Mouse (Mus musculus) hindbrain, embryonic 11.5 days (tissue): Measurements from ENCODE around the gene Abcc2. TPM values are rescaled to one million over a fixed set of nuclear protein-coding genes. Genes with fewer than 3 reads are reported as not detected.

Source experiments
- ATAC-seq: fragments of 200-750 bp; cut with Nextera tagmentation; 2 replicates; pipeline ENCODE4 v1.8.0; 2017; ENCODE audit warnings: mild to moderate bottlenecking, moderate TSS enrichment, moderate library complexity; ENCODE audit not compliant: low FRiP score
- DNase-seq: peaks from one replicate; pipeline ENCODE4 v3.0.0-alpha.2; 2015; ENCODE audit warnings: low spot score
- H3K27ac ChIP-seq: fragments of 300-500 bp; sonication (generic); 2 replicates; pipeline ENCODE4 v1.5.1; 2014; ENCODE audit warnings: mild to moderate bottlenecking, low read depth, low read length
- H3K27me3 ChIP-seq: fragments of 300-500 bp; sonication (generic); 2 replicates; pipeline ENCODE4 v1.6.1; 2014; ENCODE audit warnings: mild to moderate bottlenecking, low read length, moderate library complexity, mixed read lengths; ENCODE audit not compliant: control insufficient read depth, insufficient read depth
- H3K36me3 ChIP-seq: fragments of 300-500 bp; sonication (generic); 2 replicates; pipeline ENCODE4 v1.6.1; 2014; ENCODE audit warnings: mild to moderate bottlenecking, low read length, moderate library complexity, mixed read lengths; ENCODE audit not compliant: control insufficient read depth, insufficient read depth
- H3K4me1 ChIP-seq: fragments of 300-500 bp; sonication (generic); replicated peaks from 2 replicates; pipeline ENCODE4 v1.6.1; 2014; ENCODE audit warnings: low read length, mixed read lengths; ENCODE audit not compliant: control insufficient read depth, insufficient read depth
- H3K4me2 ChIP-seq: fragments of 300-500 bp; sonication (generic); replicated peaks from 2 replicates; pipeline ENCODE4 v1.6.1; 2014; ENCODE audit warnings: mild to moderate bottlenecking, low read depth, low read length
- H3K4me3 ChIP-seq: fragments of 300-500 bp; sonication (generic); 2 replicates; pipeline ENCODE4 v1.5.1; 2014; ENCODE audit warnings: low read depth, low read length
- H3K9ac ChIP-seq: fragments of 300-500 bp; sonication (generic); 2 replicates; pipeline ENCODE4 v1.6.1; 2014; ENCODE audit warnings: low read depth, low read length
- H3K9me3 ChIP-seq: fragments of 300-500 bp; sonication (generic); 2 replicates; pipeline ENCODE4 v1.6.1; 2016; ENCODE audit warnings: low read length; ENCODE audit not compliant: control insufficient read depth
- WGBS: fragments of 180-500 bp; shearing (Covaris S2); extraction: QIAGEN DNeasy Blood & Tissue Kit; methylation state at CpG from one replicate; pipeline ENCODE4 v1.1.7; 2014; 5-methylcytosine and 5-hydroxymethylcytosine counted together
- polyA plus RNA-seq: library from polyadenylated mRNA; unstranded; fragments of >200 nt; fragmentation: Nextera tagmentation; extraction: Ambion mirVana; gene quantifications from 2 replicates; pipeline ENCODE4 v1.2.1, GENCODE M21; 2014

Gene Abcc2
- polyA plus RNA-seq, 1 experiment from 2014 or later = 0.09 TPM

- H3K27me3 ChIP-seq = no peaks in the 10 kb centered on the region
- no peaks in the 10 kb centered on the region for H3K36me3 ChIP-seq
- no peak overlapping the region for H3K27ac ChIP-seq
- ATAC-seq = no peak
- DNase-seq = no peak
- no peaks in the 10 kb centered on the region for H3K4me1 ChIP-seq
- H3K4me3 ChIP-seq = no peak overlapping the region
- H3K9ac ChIP-seq = no peak overlapping the region
- no peak overlapping the region for H3K4me2 ChIP-seq
- H3K9me3 ChIP-seq = no peaks in the 10 kb centered on the region
- WGBS = 93% methylated on average over 5 of the region's 5 CpGs
These were observed 10.5 kb upstream of the Abcc2 start for GRCm38 (mm10) chr19:43771499-43771969.

- DNase-seq (no peak), ATAC-seq (no peak)
- Histone ChIP-seq H3K9me3 (no peaks in the 10 kb centered on the region), H3K27ac (no peak overlapping the region), H3K4me1 (no peaks in the 10 kb centered on the region), H3K9ac (no peak overlapping the region), H3K4me2 (no peak overlapping the region), H3K4me3 (no peak overlapping the region), H3K36me3 (no peaks in the 10 kb centered on the region), H3K27me3 (no peaks in the 10 kb centered on the region)
- 57% methylated on average over 6 of the region's 6 CpGs for WGBS
These were observed 9.7 kb upstream of the Abcc2 start for GRCm38 (mm10) chr19:43772311-43772710.

- H3K27ac ChIP-seq = no peak overlapping the region
- no peaks in the 10 kb centered on the region for H3K9me3 ChIP-seq
- ATAC-seq = no peak
- no peak for DNase-seq
- 76% methylated on average over 10 of the region's 10 CpGs for WGBS
- H3K9ac ChIP-seq = no peak overlapping the region
- H3K4me3 ChIP-seq = no peak overlapping the region
- H3K36me3 ChIP-seq = no peaks in the 10 kb centered on the region
- H3K4me1 ChIP-seq = no peaks in the 10 kb centered on the region
- H3K4me2 ChIP-seq = no peak overlapping the region
- no peaks in the 10 kb centered on the region for H3K27me3 ChIP-seq
These were observed 6.6 kb upstream of the Abcc2 start for GRCm38 (mm10) chr19:43775433-43775832.

GRCm38 (mm10) chr19:43776561-43776960 is 5.4 kb upstream of the Abcc2 start:
- Histone ChIP-seq H3K27ac (no peak overlapping the region), H3K4me2 (no peak overlapping the region), H3K36me3 (no peaks in the 10 kb centered on the region), H3K27me3 (no peaks in the 10 kb centered on the region), H3K4me3 (no peak overlapping the region), H3K4me1 (no peaks in the 10 kb centered on the region), H3K9ac (no peak overlapping the region), H3K9me3 (no peaks in the 10 kb centered on the region)
- DNase-seq (no peak), ATAC-seq (no peak)
- WGBS = 84% methylated on average over 4 of the region's 4 CpGs

GRCm38 (mm10) chr19:43777308-43777707 is 4.7 kb upstream of the Abcc2 start:
- Histone ChIP-seq H3K27me3 (no peaks in the 10 kb centered on the region), H3K4me1 (no peaks in the 10 kb centered on the region), H3K4me2 (no peak overlapping the region), H3K9me3 (no peaks in the 10 kb centered on the region), H3K4me3 (no peak overlapping the region), H3K36me3 (no peaks in the 10 kb centered on the region), H3K27ac (no peak overlapping the region), H3K9ac (no peak overlapping the region)
- DNase-seq = no peak
- no peak for ATAC-seq
- 88% methylated on average over 2 of the region's 2 CpGs for WGBS

GRCm38 (mm10) chr19:43780391-43780790 is 1.6 kb upstream of the Abcc2 start:
- Histone ChIP-seq H3K4me3 (no peak overlapping the region), H3K36me3 (no peaks in the 10 kb centered on the region), H3K27ac (no peak overlapping the region), H3K9ac (no peak overlapping the region), H3K27me3 (no peaks in the 10 kb centered on the region), H3K9me3 (no peaks in the 10 kb centered on the region), H3K4me1 (no peaks in the 10 kb centered on the region), H3K4me2 (no peak overlapping the region)
- DNase-seq = no peak
- no peak for ATAC-seq
- WGBS = 88% methylated on average over 5 of the region's 5 CpGs

GRCm38 (mm10) chr19:43784761-43785160 is 2.8 kb downstream of the Abcc2 start:
- ATAC-seq = no peak
- no peak overlapping the region for H3K27ac ChIP-seq

GRCm38 (mm10) chr19:43786249-43787026 is 4.4 kb downstream of the Abcc2 start:
- WGBS = 87% methylated on average over 13 of the region's 13 CpGs
- ATAC-seq (no peak), DNase-seq (no peak)

More at GRCm38 (mm10) chr19:43784761-43785160, 2.8 kb downstream of the Abcc2 start:
- no peaks in the 10 kb centered on the region for H3K27me3 ChIP-seq
- no peak overlapping the region for H3K9ac ChIP-seq
- H3K4me1 ChIP-seq = no peaks in the 10 kb centered on the region
- H3K36me3 ChIP-seq = no peaks in the 10 kb centered on the region
- 87% methylated on average over 8 of the region's 8 CpGs for WGBS
- H3K9me3 ChIP-seq = no peaks in the 10 kb centered on the region
- no peak overlapping the region for H3K4me2 ChIP-seq
- DNase-seq = no peak
- H3K4me3 ChIP-seq = no peak overlapping the region

GRCm38 (mm10) chr19:43789817-43790216 is 7.8 kb downstream of the Abcc2 start:
- Histone ChIP-seq H3K27ac (no peak overlapping the region), H3K9me3 (no peaks in the 10 kb centered on the region), H3K4me3 (no peak overlapping the region), H3K27me3 (no peaks in the 10 kb centered on the region), H3K4me1 (no peaks in the 10 kb centered on the region), H3K4me2 (no peak overlapping the region), H3K9ac (no peak overlapping the region), H3K36me3 (no peaks in the 10 kb centered on the region)
- 93% methylated on average over 7 of the region's 7 CpGs for WGBS
- ATAC-seq = no peak
- DNase-seq = no peak

More at GRCm38 (mm10) chr19:43786249-43787026, 4.4 kb downstream of the Abcc2 start:
- Histone ChIP-seq H3K27me3 (no peaks in the 10 kb centered on the region), H3K27ac (no peak overlapping the region), H3K4me1 (no peaks in the 10 kb centered on the region), H3K9me3 (no peaks in the 10 kb centered on the region), H3K9ac (no peak overlapping the region), H3K36me3 (no peaks in the 10 kb centered on the region), H3K4me3 (no peak overlapping the region), H3K4me2 (no peak overlapping the region)
